Mouse (Mus musculus) mouse embryonic stem cell (cell line): Measurements from ENCODE around the gene Strbp.

Experiments used
- in situ Hi-C, 2 experiments: fragments of 300-500 bp; cut with MboI; formaldehyde crosslinking; loops; 1 replicate in 1 of 2; 3 replicates in 1 of 2; pipeline ENCODE4 v1.14.3; 2019 to 2020; ENCODE audit warnings: low sequenced_read_pairs in 2 of 2, low pct_unique_long_range_greater_than_20kb in 1 of 2, mixed read lengths in 1 of 2; ENCODE audit not compliant: unreplicated experiment in 1 of 2

Gene Strbp

DNA sequence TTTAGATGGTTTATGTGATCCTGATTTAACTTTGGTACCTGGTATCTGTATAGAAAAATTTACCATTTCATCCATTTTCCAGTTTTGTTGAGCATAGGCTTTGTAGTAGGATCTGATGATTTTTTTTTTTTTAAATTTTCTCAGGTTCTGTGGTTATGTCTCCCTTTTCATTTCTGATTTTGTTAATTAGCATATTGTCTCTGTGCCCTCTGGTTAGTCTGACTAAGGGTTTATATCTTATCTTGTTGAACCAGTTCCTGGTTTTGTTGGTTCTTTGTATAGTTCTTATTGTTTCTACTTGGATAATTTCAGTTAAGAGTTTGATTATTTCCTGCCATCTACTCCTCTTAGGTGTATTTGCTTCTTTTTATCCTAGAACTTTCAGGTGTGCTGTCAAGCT is 224.1 kb downstream of the Strbp start:
- in situ Hi-C loops, result no loop called here

GRCm38 (mm10) chr2:37466266-37466665 is 237.4 kb downstream of the Strbp start:
- in situ Hi-C loops, result no loop called here

GRCm38 (mm10) chr2:37460707-37461106 is 243.0 kb downstream of the Strbp start:
- in situ Hi-C loops, result no loop called here

DNA sequence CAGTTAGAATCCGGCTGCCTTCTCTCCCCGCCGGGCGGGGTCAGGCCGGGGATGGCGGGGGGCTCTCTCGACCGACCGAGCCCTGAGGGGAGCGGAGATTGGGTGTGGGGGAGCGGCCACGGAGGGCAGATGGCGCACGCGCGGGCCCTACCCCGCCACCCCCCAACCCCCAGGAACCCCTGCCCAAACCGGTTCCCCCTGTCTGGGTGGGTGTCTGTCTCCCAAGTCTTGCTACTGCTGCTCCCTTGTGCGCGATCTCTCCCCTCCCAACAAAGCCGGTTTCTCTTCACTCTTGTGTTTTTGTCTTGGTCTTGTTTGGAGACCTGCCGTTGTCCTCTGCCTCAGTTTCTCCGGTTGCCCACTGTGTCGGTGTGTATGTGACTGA is 251.3 kb downstream of the Strbp start:
- in situ Hi-C loops, result no loop called here

GRCm38 (mm10) chr2:37451667-37452375 is 251.8 kb downstream of the Strbp start:
- in situ Hi-C loops, result no loop called here

DNA sequence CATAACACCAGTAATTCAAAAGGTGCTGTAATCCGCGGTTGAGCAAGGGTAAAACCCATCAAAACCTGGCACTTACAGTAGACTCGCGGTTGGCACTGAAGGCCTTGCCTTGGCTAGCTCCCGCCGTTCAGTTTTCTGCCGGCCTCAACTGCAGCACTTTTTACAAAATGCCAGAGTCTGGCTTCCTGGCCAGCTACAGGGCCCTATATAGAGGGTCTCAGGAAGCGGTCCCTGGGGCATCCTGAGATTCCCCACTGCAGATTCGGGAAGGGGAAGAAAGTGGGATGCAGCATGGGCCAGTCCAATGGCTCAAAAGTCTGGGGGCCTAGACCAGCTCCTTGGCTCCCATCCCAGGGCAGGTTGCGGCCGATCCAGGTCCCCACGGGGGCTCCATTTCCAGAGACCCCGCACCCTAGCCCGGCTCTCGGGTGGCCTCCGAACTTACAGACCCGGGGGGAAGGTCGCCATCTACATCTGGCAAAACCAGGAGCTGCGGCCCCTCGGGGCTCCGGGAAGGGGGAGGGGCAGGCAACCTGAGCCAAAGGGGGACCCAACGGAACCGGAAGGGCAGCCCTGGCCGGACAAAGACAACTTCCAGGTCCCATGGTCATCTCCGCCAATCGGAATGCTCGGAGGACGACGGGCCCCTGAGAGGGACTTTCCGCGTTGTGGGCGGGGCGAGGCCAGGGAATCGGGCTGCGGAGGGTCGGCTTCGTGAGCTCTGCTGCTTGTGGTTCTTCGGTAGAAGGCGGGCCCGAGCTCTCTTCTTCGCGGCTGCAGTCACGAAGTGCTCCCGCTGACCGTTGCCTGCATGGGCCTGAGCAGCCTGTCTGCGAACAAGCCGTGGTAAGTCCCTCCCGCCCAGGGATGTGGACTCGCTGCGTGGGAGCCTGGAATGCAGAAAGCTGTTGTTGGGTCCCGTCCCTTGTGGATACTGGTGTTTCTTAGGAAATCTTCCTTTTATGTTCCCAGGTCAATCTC is 260.8 kb downstream of the Strbp start, which contains the start of the genes Zbtb26, Zbtb6 and Rabgap1:
Zbtb26 (minus strand) TSS at position 525 of the 981 bp plus-strand sequence.
Zbtb6 (minus strand) TSS at position 561 of the 981 bp plus-strand sequence.
Rabgap1 (plus strand) TSS at position 669 of the 981 bp plus-strand sequence.
- in situ Hi-C loops, result no loop called here
